Mouse (Mus musculus) liver, embryonic 14.5 days (tissue): Measurements from ENCODE around the gene Col1a1. TPM values are rescaled to one million over a fixed set of nuclear protein-coding genes. Genes with fewer than 3 reads are reported as not detected.

Experiments used
- ATAC-seq: fragments of 200-750 bp; cut with Nextera tagmentation; 2 replicates; pipeline ENCODE4 v1.8.0; 2017; ENCODE audit warnings: moderate number of reproducible peaks, mild to moderate bottlenecking, moderate library complexity; ENCODE audit not compliant: insufficient read depth
- DNase-seq, 3 experiments: peaks; one replicate each; pipeline ENCODE4 v3.0.0-alpha.2; 2012 to 2013; ENCODE audit warnings: low read depth in 3 of 3, low spot score in 3 of 3
- H3K27ac ChIP-seq: fragments of 300-500 bp; sonication (generic); 2 replicates; pipeline ENCODE4 v1.5.1; 2014; ENCODE audit warnings: moderate library complexity, mild to moderate bottlenecking, control low read depth, inconsistent platforms
- H3K27me3 ChIP-seq: fragments of 300-500 bp; sonication (generic); 2 replicates; pipeline ENCODE4 v1.6.1; 2014; ENCODE audit warnings: mild to moderate bottlenecking, low read length, moderate library complexity; ENCODE audit not compliant: control insufficient read depth, insufficient read depth
- H3K36me3 ChIP-seq: fragments of 300-500 bp; sonication (generic); replicated peaks from 2 replicates; pipeline ENCODE4 v1.6.1; 2014; ENCODE audit warnings: low read depth; ENCODE audit not compliant: control insufficient read depth, insufficient read depth
- H3K4me1 ChIP-seq, 2 experiments: fragments of 200-500 bp in 1 of 2; fragments of 300-500 bp in 1 of 2; sonication (generic) in 1 of 2; replicated peaks; 2 replicates each; pipeline ENCODE4 v1.6.1; 2012 to 2014; ENCODE audit warnings: antibody characterized with exemption in 1 of 2, inconsistent platforms in 1 of 2, low read length in 1 of 2; ENCODE audit not compliant: control insufficient read depth in 2 of 2, insufficient read depth in 2 of 2
- H3K4me2 ChIP-seq: fragments of 300-500 bp; sonication (generic); 2 replicates; pipeline ENCODE4 v1.6.1; 2014; ENCODE audit warnings: low read depth, mild to moderate bottlenecking, control low read depth, moderate library complexity
- H3K4me3 ChIP-seq, 2 experiments: fragments of 200-500 bp in 1 of 2; fragments of 300-500 bp in 1 of 2; sonication (generic) in 1 of 2; 2 replicates each; pipeline ENCODE4 v1.5.1; 2012 to 2014; ENCODE audit warnings: low read depth in 2 of 2, low read length in 2 of 2, mild to moderate bottlenecking in 2 of 2, control low read depth in 1 of 2, inconsistent platforms in 1 of 2, moderate library complexity in 1 of 2; ENCODE audit not compliant: insufficient read depth in 1 of 2
- H3K9ac ChIP-seq: fragments of 300-500 bp; sonication (generic); replicated peaks from 2 replicates; pipeline ENCODE4 v1.6.1; 2014; ENCODE audit warnings: mild to moderate bottlenecking, control low read depth, moderate library complexity
- H3K9me3 ChIP-seq: fragments of 300-500 bp; sonication (generic); 2 replicates; pipeline ENCODE4 v1.6.1; 2016; ENCODE audit warnings: low read length, mixed read lengths; ENCODE audit not compliant: control insufficient read depth
- CTCF ChIP-seq: IDR thresholded peaks from 2 replicates; pipeline ENCODE4 v1.5.1; 2016; ENCODE audit warnings: antibody characterized with exemption, low read depth, control low read depth
- EP300 ChIP-seq: IDR thresholded peaks from 2 replicates; pipeline ENCODE4 v1.6.1; 2016; ENCODE audit warnings: antibody characterized with exemption, low read depth
- WGBS: fragments of 180-500 bp; shearing (Covaris S2); extraction: QIAGEN DNeasy Blood & Tissue Kit; methylation state at CpG from one replicate; pipeline ENCODE4 v1.1.7; 2014; ENCODE audit not compliant: insufficient replicate concordance; 5-methylcytosine and 5-hydroxymethylcytosine counted together
- polyA plus RNA-seq, 2 experiments: library from polyadenylated mRNA; depleted of rRNA in 1 of 2; stranded (reverse) in 1 of 2; unstranded in 1 of 2; fragments of >200 nt; fragmentation: Nextera tagmentation in 1 of 2; extraction: Ambion mirVana in 1 of 2; gene quantifications; 2 replicates each; pipeline versions ENCODE4 v1.2.1 to v1.2.3; 2012 to 2014

Gene Col1a1
- polyA plus RNA-seq, 2 experiments, result 14.1 to 30.8 TPM

DNA sequence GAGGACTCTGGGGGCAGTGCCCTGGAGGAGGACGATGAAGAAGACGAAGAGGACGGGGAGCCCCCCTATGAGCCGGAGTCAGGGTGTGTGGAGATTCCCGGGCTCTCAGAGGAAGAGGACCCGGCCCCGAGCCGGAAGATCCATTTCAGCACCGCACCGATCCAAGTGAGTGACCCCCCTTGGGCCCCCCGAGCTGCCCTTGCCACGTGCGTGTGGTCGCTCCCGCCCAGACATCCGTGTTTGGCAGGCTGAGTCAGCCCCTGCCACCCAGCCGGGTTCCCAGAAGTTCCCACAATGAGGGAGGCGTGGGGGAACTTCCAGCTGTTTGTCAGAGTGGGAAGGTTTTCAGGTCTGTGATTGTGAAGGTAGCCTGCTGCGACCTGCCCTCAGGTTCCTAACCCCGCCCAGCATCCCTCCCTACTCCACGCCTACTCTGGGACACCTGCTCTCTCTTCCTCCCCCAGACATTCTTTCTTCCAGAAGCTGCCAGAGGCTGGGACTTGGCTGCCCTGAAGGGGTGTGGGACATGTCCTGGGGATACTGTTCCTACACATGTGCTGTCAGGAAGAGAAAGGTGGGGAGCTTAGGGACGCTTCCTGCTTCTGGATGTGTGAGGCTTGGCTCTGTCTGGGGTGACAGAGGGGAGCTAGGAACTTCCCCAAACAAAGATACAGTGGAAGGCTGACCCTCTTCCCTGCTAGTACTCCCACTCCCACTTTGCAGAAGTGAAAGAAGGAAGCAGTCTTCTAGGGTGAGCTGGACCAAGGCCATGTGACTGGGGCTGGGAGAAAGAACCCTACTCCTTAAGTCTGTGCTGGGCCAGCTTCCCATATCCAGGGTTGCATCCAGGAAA, 57.0 kb downstream of the Col1a1 start:
- DNase-seq, result no peak
- WGBS, result 2% methylated on average over 22 of the region's 22 CpGs
- Histone ChIP-seq H3K9me3 (no peaks in the 10 kb centered on the region), H3K27me3 (no peaks in the 10 kb centered on the region), H3K4me2 (peak overlapping the region; percentile 82), H3K4me1 (peaks cover 60 to 67% of the 10 kb centered on the region in 2 experiments), H3K27ac (peak overlapping the region; percentile 41; the same call in 1 of the 2 replicates), H3K36me3 (peaks cover 13% of the 10 kb centered on the region), H3K4me3 (peak overlapping the region; percentile 63 to 96), H3K9ac (peak overlapping the region; percentile 96)
- TF ChIP-seq CTCF (no peak), EP300 (no peak)
- no peak for ATAC-seq

DNA sequence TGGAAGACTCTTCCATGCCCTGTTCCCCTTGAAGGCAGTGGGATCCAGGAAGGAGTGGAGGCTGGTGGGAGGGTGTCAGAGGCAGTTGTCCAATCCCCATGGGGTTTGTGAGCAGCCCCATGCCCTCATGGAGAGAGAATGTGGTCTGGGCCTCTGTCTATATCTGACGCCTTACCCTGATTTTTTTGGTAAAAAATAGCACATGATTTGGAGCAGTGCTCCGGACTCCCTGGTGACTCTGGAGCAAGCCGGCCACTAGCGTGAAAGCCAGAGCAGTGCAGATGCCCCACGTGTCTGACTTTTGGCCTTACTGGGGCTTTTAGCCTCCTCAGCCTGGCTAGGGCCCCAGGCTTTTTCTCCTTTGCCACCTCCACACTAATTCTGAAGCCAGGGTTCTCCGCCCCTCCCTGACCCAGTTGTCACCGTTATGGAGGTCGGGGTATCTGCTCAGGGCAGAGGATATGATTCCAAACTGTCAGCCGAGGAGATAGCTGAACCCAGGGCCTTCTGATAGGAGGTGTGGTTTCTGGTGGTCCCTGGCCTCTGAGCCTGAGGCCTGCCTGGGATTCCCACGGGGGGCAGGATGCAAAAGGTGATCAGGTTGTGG, 58.3 kb downstream of the Col1a1 start:
- Histone ChIP-seq H3K4me1 (peaks cover 55 to 66% of the 10 kb centered on the region in 2 experiments), H3K36me3 (peaks cover 19% of the 10 kb centered on the region), H3K4me3 (peak overlapping the region; percentile 63 to 96), H3K4me2 (peak overlapping the region; percentile 82), H3K9me3 (no peaks in the 10 kb centered on the region), H3K27me3 (no peaks in the 10 kb centered on the region), H3K27ac (peak overlapping the region; percentile 54), H3K9ac (peak overlapping the region; percentile 96)
- no peak for DNase-seq
- 14% methylated on average over 10 of the region's 10 CpGs for WGBS
- no peak for ATAC-seq
- 0 out of 2 replicates have a peak, but pooled peaks have one; percentile 45 for TF ChIP-seq EP300
- no peak for TF ChIP-seq CTCF

DNA sequence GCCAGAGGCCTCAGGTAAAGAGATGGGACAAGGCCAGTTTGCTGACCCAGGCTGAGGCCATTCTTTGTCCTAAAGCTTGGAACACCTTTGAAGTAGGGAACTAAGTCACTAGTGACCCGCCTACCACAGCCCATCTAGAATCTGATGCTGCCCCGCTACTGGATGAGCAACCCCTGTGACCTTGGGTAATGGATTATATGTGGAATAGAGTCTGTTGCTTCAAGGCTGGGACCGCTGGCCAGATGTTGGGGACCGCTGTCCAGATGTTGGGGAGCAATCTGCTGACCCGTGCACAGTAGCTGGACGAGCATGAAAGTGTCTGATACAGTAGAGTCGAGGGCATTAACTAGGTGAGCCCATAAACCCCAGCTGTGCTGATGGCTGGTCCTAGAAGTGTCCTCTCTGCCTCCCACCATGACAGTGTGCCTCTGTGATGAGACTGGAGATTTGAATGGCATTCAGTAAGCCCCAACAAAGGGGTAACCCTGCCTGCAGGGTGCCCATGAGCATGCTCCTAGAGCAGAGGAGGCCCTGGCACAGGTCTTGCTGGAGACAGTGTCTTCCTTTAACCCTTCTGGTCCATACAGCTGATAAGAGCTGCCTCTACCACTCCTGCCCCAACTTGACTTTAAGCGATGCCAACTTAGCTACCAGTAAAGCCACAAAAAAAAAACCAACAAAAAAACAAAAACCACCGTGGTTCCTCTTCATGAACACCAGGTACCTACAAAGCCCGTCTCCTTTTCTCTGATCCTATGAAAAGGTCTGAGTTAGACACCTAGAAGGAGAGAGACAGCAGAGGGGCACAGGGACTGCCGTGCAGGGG, 59.1 kb downstream of the Col1a1 start:
- WGBS, result 47% methylated on average over 11 of the region's 11 CpGs
- Histone ChIP-seq H3K4me1 (peaks cover 50 to 66% of the 10 kb centered on the region in 2 experiments), H3K4me3 (peak overlapping the region; percentile 63 to 96), H3K4me2 (peak overlapping the region; percentile 82), H3K27me3 (no peaks in the 10 kb centered on the region), H3K9ac (peak overlapping the region; percentile 96), H3K9me3 (no peaks in the 10 kb centered on the region), H3K27ac (peak overlapping the region; percentile 54), H3K36me3 (peaks cover 21% of the 10 kb centered on the region)
- ATAC-seq (no peak), DNase-seq (no peak)
- TF ChIP-seq EP300 (no peak), CTCF (no peak)

DNA sequence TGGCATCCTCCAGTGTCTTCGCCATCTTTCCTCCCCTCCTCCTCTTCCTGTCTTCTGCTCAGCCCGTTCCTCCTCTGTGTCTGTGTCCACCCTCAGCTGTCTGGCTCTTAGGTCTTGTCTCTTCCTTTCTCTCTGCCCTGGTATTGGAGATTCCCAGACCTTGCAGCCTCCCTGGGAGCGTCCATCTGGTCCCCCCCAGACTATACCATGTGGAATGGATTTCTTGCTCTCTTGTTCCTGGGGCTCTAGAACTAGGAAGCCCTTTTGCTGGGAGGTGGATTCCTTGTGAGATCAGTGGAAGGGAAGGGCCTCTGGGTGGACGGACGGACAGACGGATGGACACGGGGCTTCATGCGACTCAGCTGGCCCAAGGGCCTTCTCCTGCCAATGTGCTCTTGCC, 60.1 kb downstream of the Col1a1 start:
- no peak for ATAC-seq

More for the DNA sequence above, 60.1 kb downstream of the Col1a1 start:
- WGBS, result 77% methylated on average over 8 of the region's 8 CpGs
- TF ChIP-seq EP300 (no peak), CTCF (no peak)
- Histone ChIP-seq H3K9me3 (no peaks in the 10 kb centered on the region), H3K36me3 (peaks cover 21% of the 10 kb centered on the region), H3K9ac (peak overlapping the region; percentile 96), H3K27ac (peak overlapping the region; percentile 80), H3K27me3 (no peaks in the 10 kb centered on the region), H3K4me2 (peak overlapping the region; percentile 82), H3K4me3 (peak overlapping the region in 1 of 2 experiments; percentile 96; a peak in 1 of 4 replicates), H3K4me1 (peaks cover 53 to 71% of the 10 kb centered on the region in 2 experiments)
- no peak for DNase-seq
